Mouse (Mus musculus) gastrocnemius, postnatal 10 days (tissue): ENCODE measurements at regions not wholly inside any gene's neighbourhood (a gene's known extent, or its start where the extent isn't known, plus 50 kb on each side); places are given as distances from the start of the nearest gene placed in this dataset.
"Not testable (repeated sequence)": the region's sequence is repeated elsewhere in the genome, so short reads cannot be mapped to it uniquely, and the experiment has no call there.

ENCODE experiments used
- DNase-seq: peaks from one replicate; pipeline ENCODE4 v3.0.0; 2021; ENCODE audit warnings: mixed read lengths

DNA sequence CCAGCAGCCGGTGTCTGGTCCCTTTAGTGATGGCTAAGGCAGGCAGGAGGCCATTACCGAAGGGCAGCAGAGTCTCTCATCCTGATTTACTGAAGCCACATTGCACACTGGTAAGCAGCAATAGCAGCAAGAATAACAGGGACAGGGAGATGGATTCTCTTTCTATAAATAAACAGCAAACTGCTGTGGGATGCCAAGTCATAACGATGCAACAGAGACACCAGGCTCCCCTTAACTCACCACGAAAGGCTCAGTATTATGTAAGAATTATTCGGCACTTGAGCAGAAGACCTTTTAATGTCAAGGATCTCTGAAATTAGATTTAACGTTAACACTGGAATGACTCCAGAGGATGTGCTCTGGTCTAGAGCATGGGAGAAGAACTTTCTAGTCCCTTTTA lies 202.1 kb downstream of the Ddx10 start:
- no peak for DNase-seq

DNA sequence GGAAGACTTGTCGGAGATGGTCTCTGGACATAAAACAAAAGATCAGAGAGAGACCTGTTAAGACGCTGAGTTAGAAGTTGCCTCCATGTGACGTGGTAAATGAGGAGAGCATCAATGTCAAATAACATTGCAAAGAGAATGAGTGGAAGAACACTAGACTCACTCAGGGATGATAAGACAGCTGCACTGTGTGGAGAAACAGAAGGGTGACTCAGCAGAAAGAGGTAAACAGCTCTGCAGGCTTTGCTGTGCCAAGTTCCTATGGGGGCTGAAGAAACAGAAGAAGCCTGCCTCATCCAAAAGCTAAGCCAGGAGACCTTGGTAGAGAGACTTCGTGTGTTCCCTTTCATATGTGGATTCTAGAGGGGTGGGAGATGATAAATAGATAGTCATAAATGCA lies 214.1 kb downstream of the Ddx10 start:
- no peak for DNase-seq

DNA sequence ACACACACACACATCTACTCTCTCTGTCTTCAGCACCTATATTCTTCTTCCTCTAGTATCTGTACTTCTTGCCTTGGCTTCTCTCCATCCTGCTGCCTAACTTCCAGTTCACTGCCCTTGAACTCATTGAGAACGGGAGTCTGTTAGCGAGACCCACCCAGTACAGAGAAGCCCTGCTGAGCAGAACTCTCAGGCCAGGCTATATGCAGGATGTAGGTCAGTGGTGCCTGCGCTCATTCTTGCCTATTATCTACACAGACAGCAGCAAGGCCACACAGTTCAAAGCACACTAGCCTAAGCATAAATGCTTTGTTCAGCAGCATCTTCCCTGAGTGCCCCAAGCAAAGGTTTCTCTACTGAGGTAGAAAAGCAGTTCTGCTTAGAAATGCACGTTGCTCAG lies 225.8 kb downstream of the Ddx10 start:
- DNase-seq, result no peak

DNA sequence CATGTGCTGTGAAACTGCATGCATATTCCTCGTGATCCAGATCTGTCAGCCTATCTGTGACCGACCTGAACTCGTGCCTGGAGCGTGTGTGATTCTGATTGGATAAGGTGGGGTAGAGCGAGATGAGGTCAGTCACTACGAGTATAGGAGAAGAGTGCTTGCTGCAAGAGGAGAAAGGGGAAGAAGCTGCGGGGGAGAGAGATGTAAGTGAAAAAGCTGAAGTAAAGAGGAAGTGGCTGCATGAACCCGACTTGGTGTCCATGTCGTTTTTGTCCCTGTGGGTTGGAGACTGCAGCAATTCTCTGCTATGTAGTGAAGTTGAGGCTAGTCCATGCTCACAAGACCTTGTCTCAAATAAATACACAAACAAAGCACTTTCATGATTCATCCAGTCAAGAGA lies 237.1 kb downstream of the Ddx10 start:
- DNase-seq, result no peak

DNA sequence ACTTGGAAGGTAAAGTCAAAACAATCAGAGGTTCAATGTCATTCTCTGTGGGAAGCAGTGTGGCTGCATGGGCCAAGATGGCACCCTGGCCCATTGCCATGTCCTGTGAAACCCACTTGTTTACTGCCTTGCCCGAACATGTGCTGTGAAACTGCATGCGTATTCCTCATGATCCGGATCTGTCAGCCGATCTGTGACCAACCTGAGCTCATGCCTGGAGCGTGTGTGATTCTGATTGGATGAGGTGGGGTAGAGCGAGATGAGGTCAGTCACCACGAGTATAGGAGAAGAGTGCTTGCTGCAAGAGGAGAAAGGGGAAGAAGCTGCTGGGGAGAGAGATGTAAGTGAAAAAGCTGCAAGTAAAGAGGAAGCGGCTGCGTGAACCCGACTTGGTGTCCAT lies 240.5 kb downstream of the Ddx10 start:
- DNase-seq, result no peak

DNA sequence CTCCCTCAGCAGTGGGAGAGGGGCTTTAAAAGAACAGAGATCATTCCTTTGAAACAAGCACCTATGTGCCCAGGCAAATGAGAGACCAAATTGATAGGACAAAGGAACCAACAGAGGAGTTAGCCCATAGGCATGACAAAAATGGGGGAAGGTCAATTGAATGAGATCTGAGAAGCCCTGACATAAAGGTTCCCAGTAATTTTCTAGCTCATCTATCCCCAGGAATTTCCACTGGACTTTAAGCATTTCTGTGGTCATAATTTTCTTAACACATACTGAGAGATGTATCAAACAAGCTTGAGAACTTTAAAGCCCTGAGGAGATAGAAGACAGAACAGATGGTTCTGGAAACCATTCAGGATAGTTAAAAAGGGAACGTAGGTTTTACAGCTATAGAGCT lies 241.8 kb downstream of the Ddx10 start:
- no peak for DNase-seq

DNA sequence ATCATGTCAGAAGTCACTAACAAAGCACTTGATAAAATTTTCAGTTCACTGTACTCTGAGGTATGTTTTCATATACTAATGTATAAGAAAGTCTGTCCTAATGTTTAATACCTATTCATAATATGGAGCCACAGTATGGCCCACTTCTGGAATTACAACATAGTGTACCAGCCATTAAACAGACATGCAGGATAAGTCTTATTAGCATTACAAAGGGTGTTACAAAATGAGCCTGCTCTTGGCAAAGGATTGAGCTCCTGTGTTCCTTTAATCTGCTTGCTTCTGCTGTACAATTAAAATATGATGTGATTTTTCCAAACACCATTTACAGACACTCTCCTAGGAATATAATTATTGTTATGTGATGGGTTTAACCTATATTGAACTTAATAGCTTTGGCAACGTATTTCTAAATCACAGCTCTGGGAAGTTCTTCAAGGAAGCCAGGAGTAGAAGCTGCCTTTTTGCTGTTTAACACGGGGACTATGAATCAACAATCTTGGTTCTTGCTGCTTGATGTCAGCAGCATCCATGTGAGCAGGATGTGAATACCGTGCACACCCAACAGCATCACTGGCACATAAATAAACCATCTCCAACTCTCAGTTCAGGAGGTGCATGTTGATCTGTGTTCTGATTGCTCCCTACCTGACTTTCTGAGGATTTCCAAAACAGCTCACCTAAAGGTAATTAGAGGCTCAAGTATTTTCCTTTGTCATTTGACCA lies 243.4 kb downstream of the Ddx10 start:
- no peak for DNase-seq

DNA sequence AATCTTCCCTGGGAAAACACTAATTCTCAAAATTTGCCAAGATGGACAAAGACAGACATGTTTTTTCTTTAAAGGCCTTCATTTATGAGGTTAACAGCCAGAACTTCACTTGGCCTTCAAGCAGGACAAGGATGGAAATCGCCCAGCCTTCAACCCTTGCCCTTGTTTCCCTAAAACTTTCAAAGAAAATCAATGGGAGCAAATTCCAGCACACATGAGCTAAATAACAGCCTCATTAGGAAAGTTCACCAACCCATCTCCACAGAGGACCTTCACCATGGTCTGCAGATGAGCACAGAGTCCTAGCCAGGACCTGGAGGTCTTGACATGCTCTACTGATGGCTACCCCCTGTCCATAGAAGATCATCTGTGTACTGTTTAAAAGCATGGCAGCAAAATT lies 271.8 kb downstream of the Ddx10 start:
- no peak for DNase-seq

DNA sequence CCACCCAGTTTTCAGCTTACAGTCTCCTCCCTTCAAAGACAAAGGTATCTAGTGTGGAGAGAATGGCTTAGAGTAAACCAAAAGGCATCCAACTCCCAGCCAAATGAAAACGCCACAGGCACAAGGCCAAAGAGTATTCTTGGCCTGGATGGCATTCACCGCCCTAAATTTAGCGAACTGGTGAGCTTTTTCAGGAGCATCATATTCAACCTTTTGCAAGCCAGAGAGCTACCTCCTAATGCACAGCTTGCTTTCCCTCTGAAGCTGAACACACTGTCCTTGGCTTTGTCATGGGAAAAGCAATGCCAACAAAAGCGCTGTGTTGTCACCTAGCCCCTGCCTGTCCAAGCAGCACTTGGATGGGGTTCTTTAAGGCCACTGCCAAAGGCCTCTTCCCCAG lies 282.2 kb downstream of the Ddx10 start:
- peak; percentile 13 for DNase-seq

DNA sequence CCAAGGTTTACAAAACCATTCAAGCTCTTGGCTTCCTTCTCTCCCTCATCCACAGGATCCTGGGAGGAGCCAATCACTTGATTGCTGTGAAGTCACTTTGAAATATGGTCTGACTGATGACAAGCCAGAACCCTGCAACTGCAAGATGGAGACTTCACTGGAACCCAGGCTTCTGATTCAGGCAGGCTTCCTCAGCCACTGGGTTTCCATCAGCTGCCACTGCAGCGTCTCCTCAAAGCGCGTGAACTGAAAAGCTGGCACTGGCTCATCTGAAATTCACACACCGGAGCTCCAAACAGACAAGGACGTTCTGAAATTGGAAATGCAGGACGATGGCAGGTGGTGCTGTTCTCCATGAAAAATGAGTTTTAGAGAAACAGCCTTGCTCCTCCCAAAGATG lies 280.1 kb upstream of the AI593442 start:
- DNase-seq, result no peak

DNA sequence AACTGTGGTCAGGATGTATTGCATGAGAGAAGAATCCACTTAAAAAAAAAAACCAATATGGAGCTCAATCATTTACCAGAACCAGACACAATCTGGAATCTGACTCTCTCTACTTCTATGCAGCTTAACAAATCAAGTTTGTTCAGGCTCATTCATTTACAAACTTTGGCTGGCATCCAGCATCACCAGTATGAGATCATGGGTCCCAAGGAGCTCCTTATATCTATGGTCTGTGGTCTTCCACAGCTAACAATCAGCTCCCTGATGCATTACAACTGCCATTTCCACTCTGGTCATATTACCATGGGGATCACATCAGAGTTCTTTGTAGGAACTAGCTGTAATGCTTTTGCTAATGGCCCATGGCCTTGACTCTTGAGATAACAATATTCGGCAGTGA lies 277.7 kb upstream of the AI593442 start:
- no peak for DNase-seq

DNA sequence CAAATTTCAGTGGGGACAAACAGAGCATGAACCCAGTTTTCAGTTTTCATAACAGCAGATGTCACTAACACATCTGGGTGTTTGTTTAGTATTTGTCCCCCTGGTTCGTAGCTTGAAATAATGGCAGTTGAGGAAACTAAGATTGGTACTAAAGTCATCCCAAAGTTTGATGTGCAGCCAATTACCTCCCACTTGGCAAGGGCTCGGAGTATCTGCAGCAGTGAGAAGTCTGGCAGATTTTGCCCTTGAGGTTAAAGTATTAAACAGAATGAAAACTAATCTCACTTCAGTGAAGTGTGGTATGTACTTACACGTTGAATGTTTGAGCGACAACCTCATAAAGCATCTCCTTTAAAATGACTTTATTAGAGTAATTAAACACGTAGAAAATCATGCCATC lies 264.5 kb upstream of the AI593442 start:
- no peak for DNase-seq

DNA sequence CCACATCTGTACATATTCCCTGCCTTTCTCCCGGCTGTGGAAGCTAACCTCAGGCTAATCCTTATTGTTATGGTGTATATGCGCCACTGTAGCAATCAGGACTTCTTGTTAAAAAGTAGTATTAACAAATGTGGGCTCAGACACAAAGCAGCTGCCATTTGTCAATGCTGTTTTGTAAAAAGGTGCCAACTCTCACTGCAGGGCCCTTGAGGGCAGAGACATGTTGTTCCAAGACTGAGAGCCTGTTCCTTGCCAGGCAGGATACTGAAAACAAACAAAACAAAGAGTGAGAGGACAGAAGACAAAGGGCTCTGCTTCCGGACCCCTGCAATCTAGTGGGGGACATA lies 262.0 kb upstream of the AI593442 start:
- no peak for DNase-seq

DNA sequence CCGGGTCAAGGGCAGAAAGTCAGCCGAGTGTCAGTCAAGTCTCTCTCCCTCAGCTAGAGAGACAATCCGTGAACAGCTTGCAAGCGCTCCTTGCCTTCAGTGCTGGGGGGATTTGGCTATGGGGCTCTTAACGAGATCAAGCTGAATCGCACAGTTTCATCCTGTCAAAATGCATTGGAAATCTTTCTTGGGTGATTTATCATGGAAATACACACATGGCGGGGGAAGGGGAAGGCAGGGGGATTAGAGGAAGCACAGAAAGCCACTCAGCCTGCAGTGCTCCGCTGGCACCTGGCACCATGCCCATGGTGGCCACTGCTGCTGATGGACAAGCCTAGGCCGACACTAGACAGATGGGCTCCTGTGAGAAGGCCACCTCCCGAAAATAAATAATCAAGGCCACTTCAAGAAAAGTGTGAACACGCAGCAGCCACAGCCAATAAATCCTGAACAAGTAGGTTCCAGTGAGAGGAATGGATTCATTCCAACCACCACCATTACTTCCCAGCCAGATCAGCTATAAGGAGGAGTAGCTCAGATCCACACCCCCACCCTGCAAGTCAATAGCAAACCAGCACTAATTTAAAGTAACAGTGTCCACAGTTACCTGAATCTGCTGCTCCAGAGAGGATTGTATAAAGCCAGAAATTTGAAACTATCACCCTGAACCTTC lies 261.5 kb upstream of the AI593442 start:
- peak; percentile 16 for DNase-seq

DNA sequence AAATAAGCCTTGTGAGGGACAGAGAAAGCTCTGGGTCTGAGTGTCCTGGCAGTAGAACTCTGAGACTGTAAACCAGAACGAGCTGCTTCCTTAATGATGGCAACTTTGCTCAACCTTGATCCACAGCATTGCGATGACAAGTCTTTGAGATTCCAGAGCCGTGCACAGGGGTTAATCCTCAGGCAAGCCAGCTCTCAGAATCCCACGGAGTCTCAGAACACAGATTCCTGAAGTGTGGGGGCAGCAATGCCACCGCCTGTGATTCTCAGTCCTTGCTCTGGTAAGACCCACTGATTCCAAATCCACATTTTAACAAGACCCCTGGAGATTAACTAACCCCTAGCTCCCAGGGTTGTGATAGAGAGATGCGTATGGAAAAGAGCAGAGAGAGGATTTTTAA lies 255.5 kb upstream of the AI593442 start:
- no peak for DNase-seq

DNA sequence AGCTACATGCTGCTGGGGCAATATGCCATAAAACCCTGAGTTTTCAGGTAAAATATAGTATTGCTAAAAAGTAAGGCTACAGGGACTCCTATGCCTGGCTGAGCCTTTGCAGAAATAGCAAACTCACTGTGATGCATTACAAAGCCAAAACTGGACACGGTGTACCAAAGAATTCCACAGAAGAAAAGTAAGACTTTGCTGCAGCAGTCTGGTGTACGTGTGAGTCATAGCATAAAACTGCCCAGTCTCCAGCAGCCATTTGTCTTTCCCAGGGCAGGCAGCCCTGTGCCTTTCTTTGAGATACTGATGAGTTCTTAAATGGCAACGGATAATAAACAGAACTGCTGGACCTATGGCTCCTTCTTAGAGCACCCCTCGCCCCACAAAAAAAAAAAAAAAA lies 237.9 kb upstream of the AI593442 start:
- DNase-seq, result no peak

DNA sequence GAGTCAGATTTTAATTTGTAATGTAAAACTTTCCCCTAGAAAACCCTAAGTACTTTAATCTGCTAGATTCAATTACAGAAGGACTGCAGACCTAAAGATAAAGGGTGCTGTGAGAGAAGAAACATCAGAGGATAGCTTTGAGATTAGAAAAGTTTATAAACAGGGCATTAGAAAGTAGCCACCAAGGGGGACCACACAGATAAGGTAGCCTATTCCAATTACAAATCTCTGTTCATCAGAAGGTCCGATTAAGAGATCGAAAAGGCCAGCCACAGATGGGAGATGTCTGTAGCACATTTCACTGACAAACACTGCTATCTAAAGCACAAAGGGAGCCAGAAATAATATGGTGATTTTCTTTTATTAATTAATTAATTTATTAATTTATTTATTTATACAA lies 209.1 kb upstream of the AI593442 start:
- DNase-seq, result not testable (repeated sequence)

DNA sequence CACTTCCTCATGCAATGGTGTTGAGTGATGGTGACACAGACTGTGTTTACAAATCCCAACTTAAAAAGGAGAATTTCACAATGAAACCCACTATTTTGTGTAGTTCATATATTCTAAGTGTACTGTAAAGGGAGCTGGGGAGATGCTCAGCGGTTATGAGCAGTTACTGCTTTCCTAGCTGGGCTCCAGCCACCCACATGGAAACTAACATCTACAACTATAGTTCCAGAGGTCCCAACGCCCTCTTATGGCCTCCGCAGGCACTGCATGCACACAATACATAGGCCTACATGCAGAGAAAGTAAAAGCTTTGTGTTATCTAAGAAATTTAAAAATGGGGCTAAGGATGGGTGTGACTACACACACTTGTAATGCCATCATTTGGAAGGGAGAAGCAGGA lies 208.4 kb upstream of the AI593442 start:
- not testable (repeated sequence) for DNase-seq

DNA sequence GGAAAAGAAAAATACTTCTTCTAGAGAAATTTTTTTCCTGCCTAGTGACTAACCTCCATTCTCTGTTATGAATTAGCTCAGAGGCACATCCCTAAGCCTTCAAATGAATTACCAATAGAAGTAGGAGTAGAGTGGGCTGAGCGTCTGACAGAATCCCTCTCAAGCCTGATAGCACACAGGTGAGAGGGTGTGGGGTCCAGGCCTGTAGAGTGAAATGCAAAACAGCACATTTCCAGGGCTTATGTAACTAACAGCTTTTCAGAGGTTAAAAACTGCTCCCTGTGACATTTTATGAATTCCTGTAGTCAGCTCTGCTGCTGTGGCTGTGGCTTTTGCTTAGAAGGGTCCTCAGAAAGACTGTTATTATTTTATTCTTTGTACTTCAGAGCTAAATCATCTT lies 187.7 kb upstream of the AI593442 start:
- DNase-seq, result no peak

DNA sequence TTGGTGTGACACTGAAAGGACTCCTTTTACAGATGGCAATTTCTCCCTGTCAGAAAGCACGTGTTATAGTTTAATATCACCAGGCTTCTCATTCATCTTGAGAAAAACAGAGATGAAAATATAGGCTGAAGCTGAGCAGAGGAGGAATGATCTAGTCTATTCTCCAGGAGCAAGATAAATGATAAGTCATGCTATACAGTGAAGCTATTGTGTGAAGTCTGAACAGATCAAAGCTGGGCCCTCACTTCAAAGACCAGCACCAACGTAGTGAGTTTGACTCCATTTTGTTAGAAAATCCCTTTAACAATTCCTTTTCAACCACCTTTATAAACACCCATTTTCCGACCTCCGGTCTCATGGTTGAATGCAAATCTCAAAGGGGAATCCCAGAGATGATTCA lies 180.7 kb upstream of the AI593442 start:
- DNase-seq, result no peak

DNA sequence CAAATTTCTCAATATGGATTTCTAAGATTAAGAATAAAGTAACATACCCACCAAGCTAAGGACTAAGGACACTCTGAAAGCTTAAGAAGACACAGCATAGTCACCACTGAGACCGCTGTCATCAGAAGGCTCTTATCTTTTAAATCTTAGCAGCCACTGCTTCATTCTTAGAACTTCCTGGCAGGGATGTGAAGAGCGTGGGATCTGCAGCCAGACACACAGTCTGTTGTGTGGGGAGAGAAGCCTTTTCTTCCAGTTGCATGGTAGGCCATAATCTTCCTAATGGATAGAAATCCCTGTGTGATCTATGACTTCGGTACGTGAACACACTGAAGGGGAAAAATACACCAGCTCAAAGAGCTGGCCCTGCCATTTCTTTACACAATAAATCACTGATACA lies 178.8 kb upstream of the AI593442 start:
- no peak for DNase-seq

DNA sequence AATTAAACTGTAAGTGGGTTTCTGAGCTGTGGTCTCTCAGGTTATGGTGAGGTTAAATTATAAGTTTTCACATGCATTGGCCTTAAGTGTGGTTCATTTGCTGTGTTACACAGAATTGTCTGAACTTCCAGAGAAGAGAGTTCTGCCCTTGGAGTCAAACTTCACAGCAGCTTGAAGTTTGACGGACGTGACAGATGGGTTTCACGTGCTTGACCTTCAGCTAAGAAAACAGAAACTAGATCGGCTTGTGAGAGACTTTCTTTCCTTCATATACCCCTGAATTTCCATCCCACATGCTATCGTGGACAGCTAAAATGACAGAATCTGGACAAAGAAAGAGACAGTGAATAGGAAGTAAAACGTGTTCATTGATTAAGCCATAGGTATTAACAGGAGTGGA lies 173.8 kb upstream of the AI593442 start:
- DNase-seq, result no peak

DNA sequence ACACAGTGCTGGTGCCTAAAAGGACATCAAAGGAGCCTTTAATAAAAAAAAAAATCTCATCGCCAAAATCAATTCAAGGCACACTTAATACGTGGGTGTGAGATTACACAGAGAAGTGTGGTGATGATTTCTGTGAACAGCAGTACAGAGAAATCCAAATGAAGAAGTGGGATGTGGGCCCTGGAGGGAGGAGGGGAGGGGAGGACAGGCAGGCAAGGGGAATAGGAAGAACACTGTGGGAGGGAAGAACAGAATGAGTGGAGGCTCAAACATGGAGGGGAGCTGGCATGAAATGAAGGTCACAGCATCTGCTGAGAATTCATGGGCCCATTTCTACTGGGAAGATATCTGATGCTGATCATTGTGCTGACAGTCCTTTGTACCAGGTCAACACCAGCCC lies 171.0 kb upstream of the AI593442 start:
- no peak for DNase-seq

DNA sequence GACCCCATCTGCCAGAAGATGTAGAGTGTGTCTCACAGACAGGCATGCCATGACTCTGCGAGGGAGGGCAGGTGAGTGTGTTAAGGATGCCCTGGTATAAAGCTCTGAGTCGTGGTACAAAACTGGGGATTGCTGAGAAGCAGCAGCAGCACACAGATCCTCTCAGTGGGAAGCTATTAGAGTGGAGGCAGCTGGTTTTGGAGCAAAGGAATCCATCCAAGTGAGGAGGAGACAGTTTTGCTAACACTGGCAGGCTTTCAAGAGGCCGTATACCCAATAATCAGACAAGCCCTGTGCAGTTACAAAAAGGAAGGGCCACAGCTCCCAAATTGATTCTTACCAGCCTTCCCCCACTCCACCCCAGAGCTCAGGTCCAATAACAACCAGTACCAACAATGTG lies 170.4 kb upstream of the AI593442 start:
- no peak for DNase-seq

DNA sequence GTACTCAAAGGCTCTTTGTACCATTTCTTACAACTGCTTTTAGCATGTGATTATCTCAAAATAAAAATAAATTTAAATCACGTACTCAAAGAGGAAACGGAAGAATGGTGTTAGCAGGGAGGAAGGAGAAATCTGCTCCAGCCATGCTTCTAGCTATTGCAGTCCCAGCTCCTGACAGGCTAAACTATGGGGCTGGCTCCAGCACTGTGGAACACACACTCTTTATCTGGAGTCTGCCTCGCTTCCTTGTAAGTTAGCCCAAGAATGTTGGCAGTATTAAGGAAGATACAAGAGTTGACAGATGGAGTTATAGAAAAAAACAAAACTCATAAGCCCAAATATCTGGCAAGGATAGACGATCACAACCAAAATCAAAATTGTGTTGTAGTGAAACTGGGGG lies 161.5 kb upstream of the AI593442 start:
- no peak for DNase-seq
